Mouse (Mus musculus): ENCODE measurements around the gene Ak4. TPM values are rescaled to one million over a fixed set of nuclear protein-coding genes. Genes with fewer than 3 reads are reported as not detected.

Ak4 gene
- not detected in 2 replicates for polyA plus RNA-seq (2012; ENCODE audit: low replicate concordance)

DNA sequence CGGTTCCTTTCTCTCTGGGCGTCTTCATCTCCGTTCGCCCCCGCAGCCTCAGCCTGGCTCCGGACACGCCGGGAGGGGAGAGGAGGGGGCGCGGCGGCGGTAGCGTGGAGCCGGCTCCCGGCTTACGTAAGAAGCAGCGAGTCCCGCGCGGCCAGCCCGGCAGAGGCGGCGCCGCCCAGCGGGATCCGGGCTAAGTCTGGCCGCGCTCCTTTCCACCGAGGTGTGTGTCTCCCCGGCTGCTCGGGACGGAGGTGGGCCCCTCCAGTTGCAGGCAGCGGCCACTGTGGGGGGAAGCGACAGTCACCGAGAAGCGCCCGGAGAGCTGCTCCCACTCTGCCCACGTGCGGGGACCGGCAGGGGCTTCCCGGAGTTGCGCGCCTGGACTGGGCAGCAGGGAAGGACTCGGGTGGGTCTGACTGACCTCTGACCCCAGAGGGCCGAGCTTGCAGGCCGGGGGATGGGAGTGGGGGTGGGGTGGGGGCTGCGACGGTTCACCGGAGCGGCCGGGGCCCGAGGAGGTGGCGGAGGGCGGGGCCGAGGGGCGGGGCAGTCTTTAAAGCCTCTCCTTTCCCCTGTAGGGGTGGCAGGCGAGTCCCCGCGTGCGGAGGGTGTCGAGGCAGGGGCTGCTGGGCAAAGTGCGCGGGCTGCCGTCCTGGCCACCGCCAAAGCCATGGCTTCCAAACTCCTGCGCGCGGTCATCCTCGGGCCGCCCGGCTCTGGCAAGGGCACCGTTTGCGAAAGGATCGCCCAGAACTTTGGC lies at the start of gene Ak4:
Ak4 (plus strand) TSS at position 127 of the 760 bp plus-strand sequence.

DNA sequence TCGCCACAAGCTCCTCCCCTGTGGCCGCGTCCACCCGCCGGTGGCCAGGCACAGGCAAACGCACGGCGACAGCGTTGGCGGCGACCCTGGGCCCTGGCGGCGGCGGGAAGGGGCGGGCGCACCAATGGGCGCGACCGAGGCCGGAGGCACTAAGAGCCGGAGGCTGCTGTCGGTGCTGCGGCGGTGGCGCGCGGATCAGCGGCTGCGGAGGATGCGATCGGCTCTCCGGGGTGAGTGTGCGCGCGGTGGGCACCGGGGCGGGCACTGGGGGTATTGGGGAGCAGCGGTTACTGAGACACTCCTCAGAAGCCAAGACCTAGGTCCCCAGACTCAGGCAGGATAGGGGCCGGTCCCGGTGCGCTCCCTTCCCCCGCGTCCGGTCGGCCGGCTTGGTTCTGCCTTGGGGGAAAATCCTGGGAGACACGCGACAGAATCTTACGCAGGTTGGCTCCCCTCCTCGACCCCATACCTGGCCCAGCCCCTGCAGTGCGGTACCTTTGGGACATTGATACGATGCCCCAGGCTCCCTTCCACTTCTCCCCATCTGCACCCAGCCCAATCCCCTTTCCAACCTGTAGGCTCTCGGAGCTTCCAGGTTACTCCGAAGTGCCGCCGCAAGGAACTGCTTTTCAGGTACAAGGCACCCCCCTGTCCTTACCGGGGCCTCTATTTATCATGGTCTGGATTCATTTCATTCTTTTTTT lies 77.6 kb downstream of the Ak4 start, which contains the start of gene Dnajc6:
Dnajc6 (plus strand) TSS at position 115 of the 704 bp plus-strand sequence.

Other genes with a start within 250 kb of the Ak4 start
- gene Jak1, start 154.0 kb upstream of the Ak4 start, polyA plus RNA-seq (2012; ENCODE audit: low replicate concordance) = 518 and 1,742 TPM in 2 replicates
- 0.23 and 1.4 TPM in 2 replicates for gene Dnajc6, start 77.4 kb downstream of the Ak4 start, polyA plus RNA-seq (2012; ENCODE audit: low replicate concordance)
- 5.1 and 16.2 TPM in 2 replicates for gene Leprot, start 228.4 kb downstream of the Ak4 start, polyA plus RNA-seq (2012; ENCODE audit: low replicate concordance)